Mouse (Mus musculus): ENCODE data around the gene Defb35. TPM values are rescaled to one million over a fixed set of nuclear protein-coding genes. Genes with fewer than 3 reads are reported as not detected.
"Not testable (repeated sequence)": the region's sequence is repeated elsewhere in the genome, so short reads cannot be mapped to it uniquely, and the experiment has no call there.

Defb35 gene
- not detected in 2 replicates for polyA plus RNA-seq (2014; fragmentation: Nextera tagmentation; extraction: Ambion mirVana)

DNA sequence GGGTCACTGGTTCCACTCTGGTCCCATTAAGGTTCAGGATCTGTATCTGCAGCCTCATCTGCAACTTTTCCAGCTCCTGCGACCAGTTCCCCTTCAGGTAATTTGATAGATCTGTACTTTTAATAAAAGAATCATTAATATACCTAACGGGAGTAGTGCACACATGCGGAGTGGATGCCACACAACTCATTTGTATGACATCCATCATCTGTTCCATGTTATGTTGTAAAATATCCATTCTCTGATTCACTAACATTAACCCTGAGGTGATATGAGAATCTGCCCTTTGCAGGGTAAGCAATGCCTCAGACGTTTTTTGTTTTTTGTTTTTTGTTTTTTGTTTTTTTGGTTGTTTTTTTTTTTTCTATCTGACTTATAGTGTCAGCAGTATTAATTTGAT is at the start of gene Defb35:
Gene Defb35 (plus strand): TSS at position 301 of the 400 bp plus-strand sequence.
- H3K36me3 ChIP-seq (ENCODE audit: control insufficient read depth, insufficient read depth, low read length); H3K4me3 ChIP-seq (ENCODE audit: low read depth, low read length); ATAC-seq (replicated peaks; ENCODE audit: low FRiP score); H3K27ac ChIP-seq (ENCODE audit: low read depth, low read length); DNase-seq (ENCODE audit: low spot score); H3K4me1 ChIP-seq (replicated peaks; ENCODE audit: control insufficient read depth, insufficient read depth, low read length); H3K9me3 ChIP-seq (ENCODE audit: control insufficient read depth, low read length); H3K27me3 ChIP-seq (replicated peaks; ENCODE audit: control insufficient read depth, insufficient read depth, low read length); H3K9ac ChIP-seq (ENCODE audit: low read depth, low read length); H3K4me2 ChIP-seq: not testable (repeated sequence)
- WGBS = 77% methylated on average over 4 of the region's 4 CpGs

DNA sequence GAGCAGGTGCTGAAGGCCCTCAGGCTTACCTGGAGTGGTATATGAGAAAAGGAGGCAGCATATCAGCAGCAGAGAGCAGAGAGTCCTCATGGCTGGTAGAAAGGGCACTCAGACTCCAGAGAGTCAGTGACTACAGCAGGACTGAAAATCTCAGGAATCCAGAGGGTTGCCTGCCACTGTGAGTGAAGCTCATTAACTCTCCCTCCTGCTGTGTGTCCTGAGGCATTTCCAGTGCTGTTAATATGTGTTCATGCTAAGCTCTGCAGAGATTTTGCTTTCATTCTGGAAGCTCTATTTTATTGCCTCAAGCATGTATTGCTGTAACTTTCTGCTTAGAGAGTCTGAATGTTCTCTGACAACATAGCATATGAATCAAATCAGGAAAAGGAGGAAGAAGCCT is 31.9 kb upstream of the Defb35 start, which contains the start of gene Defb11:
Gene Defb11 (minus strand): TSS at position 123 of the 400 bp plus-strand sequence.
- H3K27me3 ChIP-seq (replicated peaks; ENCODE audit: control insufficient read depth, insufficient read depth, low read length); H3K4me2 ChIP-seq; H3K9me3 ChIP-seq (ENCODE audit: control insufficient read depth, low read length); DNase-seq (ENCODE audit: low spot score); H3K4me3 ChIP-seq (ENCODE audit: low read depth, low read length); ATAC-seq (replicated peaks; ENCODE audit: low FRiP score); H3K9ac ChIP-seq (ENCODE audit: low read depth, low read length); H3K27ac ChIP-seq (ENCODE audit: low read depth, low read length); H3K4me1 ChIP-seq (replicated peaks; ENCODE audit: control insufficient read depth, insufficient read depth, low read length); H3K36me3 ChIP-seq (ENCODE audit: control insufficient read depth, insufficient read depth, low read length): not testable (repeated sequence)

DNA sequence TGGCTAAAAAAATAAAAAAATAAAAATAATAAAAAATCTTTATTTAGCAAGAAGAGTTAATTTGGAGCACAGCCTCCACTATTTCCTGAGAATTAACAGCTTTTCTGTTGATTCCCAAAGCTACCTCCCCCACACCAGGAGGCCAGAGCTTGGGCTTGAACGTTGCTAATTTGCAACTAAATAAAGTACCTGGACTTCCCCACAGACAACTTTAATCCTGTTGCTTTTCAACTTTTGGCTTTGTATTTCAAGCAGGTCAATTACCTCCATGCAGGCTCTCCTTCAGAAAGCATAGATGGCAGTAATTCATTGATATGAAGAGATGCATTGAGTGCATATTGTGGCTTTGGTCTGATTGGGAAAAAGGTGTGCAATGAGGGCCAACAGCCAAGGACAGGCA is 26.2 kb upstream of the Defb35 start:
- H3K27me3 ChIP-seq (replicated peaks; ENCODE audit: control insufficient read depth, insufficient read depth, low read length) = no peaks in the 10 kb centered on the region
- H3K4me1 ChIP-seq (replicated peaks; ENCODE audit: control insufficient read depth, insufficient read depth, low read length) = no peaks in the 10 kb centered on the region
- WGBS = 28% methylated on average over 1 of the region's 1 CpGs
- no peak overlapping the region for H3K4me3 ChIP-seq (ENCODE audit: low read depth, low read length)
- no peak for DNase-seq (ENCODE audit: low spot score)
- no peaks in the 10 kb centered on the region for H3K36me3 ChIP-seq (ENCODE audit: control insufficient read depth, insufficient read depth, low read length)
- no peaks in the 10 kb centered on the region for H3K9me3 ChIP-seq (ENCODE audit: control insufficient read depth, low read length)
- no peak overlapping the region for H3K9ac ChIP-seq (ENCODE audit: low read depth, low read length)
- ATAC-seq (replicated peaks; ENCODE audit: low FRiP score) = no peak
- H3K27ac ChIP-seq (ENCODE audit: low read depth, low read length) = no peak overlapping the region
- no peak overlapping the region for H3K4me2 ChIP-seq

DNA sequence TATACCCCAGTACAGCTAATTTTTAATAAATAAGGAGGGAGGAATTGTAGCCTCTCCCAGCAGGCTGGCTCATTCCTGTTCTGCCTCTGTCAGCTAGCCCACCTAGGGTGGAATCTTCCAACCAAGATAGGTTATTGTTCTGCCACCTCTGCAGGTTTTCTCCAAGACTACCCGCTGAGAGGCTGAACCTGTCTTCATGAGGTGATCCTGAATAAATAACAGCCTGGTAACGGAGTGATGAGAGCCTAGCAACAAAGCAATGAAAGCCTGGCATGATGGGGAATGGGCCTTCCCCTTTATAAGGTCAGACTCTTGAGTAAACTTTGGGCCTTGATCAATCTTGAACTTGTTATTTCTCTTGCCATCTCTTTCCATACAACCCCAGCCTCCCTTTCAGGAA is 25.6 kb upstream of the Defb35 start:
- ATAC-seq (replicated peaks; ENCODE audit: low FRiP score) = no peak
- Histone ChIP-seq H3K27me3 (replicated peaks; ENCODE audit: control insufficient read depth, insufficient read depth, low read length) (no peaks in the 10 kb centered on the region), H3K9me3 (ENCODE audit: control insufficient read depth, low read length) (no peaks in the 10 kb centered on the region), H3K36me3 (ENCODE audit: control insufficient read depth, insufficient read depth, low read length) (no peaks in the 10 kb centered on the region), H3K27ac (ENCODE audit: low read depth, low read length) (no peak overlapping the region), H3K4me1 (replicated peaks; ENCODE audit: control insufficient read depth, insufficient read depth, low read length) (no peaks in the 10 kb centered on the region), H3K4me2 (no peak overlapping the region), H3K9ac (ENCODE audit: low read depth, low read length) (no peak overlapping the region), H3K4me3 (ENCODE audit: low read depth, low read length) (no peak overlapping the region)
- WGBS = 22% methylated on average over 2 of the region's 2 CpGs
- no peak for DNase-seq (ENCODE audit: low spot score)

DNA sequence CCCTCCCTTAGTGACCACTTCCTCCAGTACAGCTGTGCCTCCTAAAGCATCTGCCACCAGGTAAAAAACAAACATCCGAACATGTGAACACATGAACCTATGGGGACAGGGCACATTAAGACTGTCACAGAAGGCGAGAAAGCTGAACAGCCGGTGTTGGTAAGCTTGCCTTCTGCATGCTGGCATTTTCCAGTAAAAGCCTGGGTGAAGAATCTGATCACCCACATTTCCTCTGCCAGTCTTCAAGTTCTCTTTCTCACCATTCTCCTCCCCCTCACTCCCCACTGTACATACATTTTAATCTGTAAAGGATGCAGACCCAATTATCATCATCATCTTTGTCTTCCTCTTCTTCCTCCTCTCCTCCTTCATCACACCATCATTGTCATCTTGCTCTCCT is 22.5 kb upstream of the Defb35 start:
- no peak overlapping the region for H3K27ac ChIP-seq (ENCODE audit: low read depth, low read length)
- no peak overlapping the region for H3K4me2 ChIP-seq
- ATAC-seq (replicated peaks; ENCODE audit: low FRiP score) (no peak), DNase-seq (ENCODE audit: low spot score) (no peak)
- no peak overlapping the region for H3K9ac ChIP-seq (ENCODE audit: low read depth, low read length)
- WGBS = 78% methylated on average over 3 of the region's 3 CpGs
- H3K4me3 ChIP-seq (ENCODE audit: low read depth, low read length) = no peak overlapping the region
- H3K9me3 ChIP-seq (ENCODE audit: control insufficient read depth, low read length) = no peaks in the 10 kb centered on the region
- no peaks in the 10 kb centered on the region for H3K4me1 ChIP-seq (replicated peaks; ENCODE audit: control insufficient read depth, insufficient read depth, low read length)
- H3K27me3 ChIP-seq (replicated peaks; ENCODE audit: control insufficient read depth, insufficient read depth, low read length) = no peaks in the 10 kb centered on the region
- H3K36me3 ChIP-seq (ENCODE audit: control insufficient read depth, insufficient read depth, low read length) = no peaks in the 10 kb centered on the region

DNA sequence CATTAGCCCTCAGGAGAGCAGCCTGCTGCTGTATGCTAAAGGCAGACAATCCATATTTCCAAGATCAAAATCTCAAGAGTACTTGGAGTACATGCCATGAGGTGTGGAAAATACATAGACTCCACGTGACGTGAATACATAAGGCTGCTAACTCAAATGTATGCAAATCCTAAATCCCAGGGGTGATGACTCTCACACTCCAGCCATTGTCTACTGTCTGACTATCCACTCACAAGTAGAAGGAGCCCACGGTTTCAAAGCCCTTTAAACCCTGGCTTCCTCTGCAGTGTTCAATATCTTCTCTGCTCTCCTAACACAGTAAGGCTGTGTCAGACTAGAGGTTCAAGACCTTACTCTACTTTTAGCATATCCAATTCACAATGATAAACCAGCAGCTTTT is 7.4 kb upstream of the Defb35 start:
- H3K4me2 ChIP-seq; DNase-seq (ENCODE audit: low spot score); H3K27me3 ChIP-seq (replicated peaks; ENCODE audit: control insufficient read depth, insufficient read depth, low read length); H3K9ac ChIP-seq (ENCODE audit: low read depth, low read length); H3K4me3 ChIP-seq (ENCODE audit: low read depth, low read length); H3K27ac ChIP-seq (ENCODE audit: low read depth, low read length); H3K4me1 ChIP-seq (replicated peaks; ENCODE audit: control insufficient read depth, insufficient read depth, low read length); ATAC-seq (replicated peaks; ENCODE audit: low FRiP score); H3K9me3 ChIP-seq (ENCODE audit: control insufficient read depth, low read length); H3K36me3 ChIP-seq (ENCODE audit: control insufficient read depth, insufficient read depth, low read length): not testable (repeated sequence)
- 80% methylated on average over 3 of the region's 3 CpGs for WGBS

DNA sequence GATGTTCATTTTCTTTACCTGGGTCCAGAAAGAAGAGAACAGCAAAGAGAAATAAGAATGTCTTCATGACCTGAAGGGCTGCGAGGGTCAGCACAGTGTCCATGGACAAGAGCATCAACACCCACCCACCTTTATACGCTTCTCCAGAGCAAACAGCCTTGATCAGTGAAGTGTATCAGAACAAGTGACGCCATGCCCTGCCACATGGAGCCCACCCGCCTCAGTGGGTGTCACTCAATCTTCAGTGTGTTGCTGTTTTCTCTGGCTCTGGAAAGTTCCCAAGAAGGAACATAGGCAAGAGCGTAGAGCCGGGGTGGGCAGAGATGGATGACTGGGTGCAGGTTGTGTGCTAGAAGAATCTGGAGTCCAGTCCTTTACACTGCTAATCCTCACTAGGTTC is 5.5 kb upstream of the Defb35 start, which contains the start of gene Defb15:
Gene Defb15 (minus strand): TSS at position 101 of the 400 bp plus-strand sequence.
- no peak within 1 kb of the TSS for H3K9ac ChIP-seq (ENCODE audit: low read depth, low read length)
- H3K4me3 ChIP-seq (ENCODE audit: low read depth, low read length) = no peak within 1 kb of the TSS
- no peak within 1 kb of the TSS for H3K27ac ChIP-seq (ENCODE audit: low read depth, low read length)
- H3K36me3 ChIP-seq (ENCODE audit: control insufficient read depth, insufficient read depth, low read length) = no peaks in the 10 kb centered on the region
- ATAC-seq (replicated peaks; ENCODE audit: low FRiP score) (no peak), DNase-seq (ENCODE audit: low spot score) (no peak)
- H3K27me3 ChIP-seq (replicated peaks; ENCODE audit: control insufficient read depth, insufficient read depth, low read length) = no peaks in the 10 kb centered on the region
- H3K9me3 ChIP-seq (ENCODE audit: control insufficient read depth, low read length) = no peaks in the 10 kb centered on the region
- H3K4me2 ChIP-seq = no peak within 1 kb of the TSS
- no peaks in the 10 kb centered on the region for H3K4me1 ChIP-seq (replicated peaks; ENCODE audit: control insufficient read depth, insufficient read depth, low read length)
- WGBS = 87% methylated on average over 6 of the region's 6 CpGs

DNA sequence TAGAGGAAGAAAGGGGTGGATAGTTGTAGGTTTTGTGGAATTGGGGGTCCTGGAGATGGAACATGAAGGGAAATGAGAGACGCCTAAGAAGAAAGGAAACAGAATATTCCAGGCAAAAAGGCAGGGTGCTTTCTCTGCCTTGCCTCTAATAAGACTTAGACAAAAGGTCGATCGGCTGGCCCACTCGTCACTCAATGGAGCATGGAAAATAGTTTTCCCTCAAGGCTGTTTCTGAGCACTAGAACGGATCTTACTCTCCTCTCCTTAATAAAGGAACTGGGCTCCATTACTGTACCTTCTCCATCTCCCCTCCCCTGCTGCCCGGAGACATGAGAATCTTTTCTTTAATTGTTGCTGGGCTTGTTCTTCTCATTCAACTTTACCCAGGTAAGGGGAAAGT is 8.3 kb downstream of the Defb35 start, which contains the start of gene Defb13:
Gene Defb13 (plus strand): TSS at position 301 of the 400 bp plus-strand sequence.
- Histone ChIP-seq H3K9me3 (ENCODE audit: control insufficient read depth, low read length) (no peaks in the 10 kb centered on the region), H3K9ac (ENCODE audit: low read depth, low read length) (no peak within 1 kb of the TSS), H3K4me1 (replicated peaks; ENCODE audit: control insufficient read depth, insufficient read depth, low read length) (no peaks in the 10 kb centered on the region), H3K27me3 (replicated peaks; ENCODE audit: control insufficient read depth, insufficient read depth, low read length) (no peaks in the 10 kb centered on the region), H3K4me2 (no peak within 1 kb of the TSS), H3K27ac (ENCODE audit: low read depth, low read length) (no peak within 1 kb of the TSS), H3K36me3 (ENCODE audit: control insufficient read depth, insufficient read depth, low read length) (no peaks in the 10 kb centered on the region), H3K4me3 (ENCODE audit: low read depth, low read length) (no peak within 1 kb of the TSS)
- no peak for ATAC-seq (replicated peaks; ENCODE audit: low FRiP score)
- WGBS = 85% methylated on average over 6 of the region's 6 CpGs
- no peak for DNase-seq (ENCODE audit: low spot score)

DNA sequence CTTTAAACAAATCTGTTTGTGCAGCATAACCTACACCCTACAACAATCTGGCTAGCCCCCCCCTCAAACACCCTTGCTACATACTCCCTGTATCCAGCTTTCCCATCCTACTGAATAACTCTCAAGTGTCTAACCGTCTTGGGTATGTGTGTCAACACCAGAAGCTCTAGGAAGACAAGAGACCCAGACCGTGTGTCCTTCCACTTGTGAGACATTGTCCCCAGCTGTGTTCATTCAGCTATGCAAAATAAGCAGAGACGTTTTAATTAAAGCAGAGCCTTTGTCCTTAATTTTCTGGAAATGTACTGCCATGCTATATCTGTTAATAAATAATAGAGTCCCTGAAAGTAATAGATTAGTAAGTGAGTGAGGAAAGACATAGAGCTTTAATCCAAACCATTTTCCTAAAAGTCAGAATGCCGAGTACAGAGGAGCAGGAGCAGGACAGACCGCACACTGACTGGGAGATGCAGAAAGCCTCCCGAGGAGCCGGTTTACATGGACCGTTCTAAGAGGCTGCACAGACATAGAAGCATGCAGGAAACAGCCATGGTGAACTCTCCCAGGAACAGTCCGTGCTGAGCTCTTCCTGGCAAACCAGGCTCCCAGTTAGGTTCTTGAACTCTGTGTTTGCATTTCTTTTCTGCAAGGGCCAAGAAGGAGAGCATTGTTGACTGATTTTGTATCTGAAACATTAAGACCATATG is 9.3 kb downstream of the Defb35 start:
- Histone ChIP-seq H3K27me3 (replicated peaks; ENCODE audit: control insufficient read depth, insufficient read depth, low read length) (no peaks in the 10 kb centered on the region), H3K4me1 (replicated peaks; ENCODE audit: control insufficient read depth, insufficient read depth, low read length) (no peaks in the 10 kb centered on the region), H3K4me3 (ENCODE audit: low read depth, low read length) (no peak overlapping the region), H3K27ac (ENCODE audit: low read depth, low read length) (no peak overlapping the region), H3K9ac (ENCODE audit: low read depth, low read length) (no peak overlapping the region), H3K9me3 (ENCODE audit: control insufficient read depth, low read length) (no peaks in the 10 kb centered on the region), H3K4me2 (no peak overlapping the region), H3K36me3 (ENCODE audit: control insufficient read depth, insufficient read depth, low read length) (no peaks in the 10 kb centered on the region)
- DNase-seq (ENCODE audit: low spot score) = no peak
- 77% methylated on average over 9 of the region's 9 CpGs for WGBS
- ATAC-seq (replicated peaks; ENCODE audit: low FRiP score) = no peak
